23 mouse cellular contexts compared by ENCODE assay signal in genomic region chr5:105857486-105857885, GRCm38 (mm10). TPM values are rescaled to one million over a fixed set of nuclear protein-coding genes. Genes with fewer than 3 reads are reported as not detected.
DNase-seq lines count a peak whose midpoint lies in the region; ATAC-seq and TF ChIP-seq lines count a peak whose summit lies in the region.
"Had no signal": no experiment of that assay in that cellular context is flagged by ENCODE, and none has a peak within 500 bp of the region (broad histone marks: within the 10 kb centered on the region; RNA-seq: fewer than 3 reads in every experiment).

No protein-coding gene starts in this region.

- 76% methylated on average over 5 of the region's 5 CpGs for WGBS in kidney, adult 2 months
- WGBS in embryonic facial prominence, embryonic 12.5 days, result 67% methylated on average over 5 of the region's 5 CpGs
- 59% methylated on average over 5 of the region's 5 CpGs for WGBS in embryonic facial prominence, embryonic 15.5 days
- 46% methylated on average over 5 of the region's 5 CpGs for WGBS in stomach, embryonic 14.5 days

- H3K36me3 ChIP-seq in kidney, adult 2 months (ENCODE audit: control insufficient read depth, insufficient read depth, low read length), result no peaks in the 10 kb centered on the region
- no peaks in the 10 kb centered on the region for H3K36me3 ChIP-seq in embryonic facial prominence, embryonic 12.5 days
- no peaks in the 10 kb centered on the region for H3K36me3 ChIP-seq in embryonic facial prominence, embryonic 15.5 days
- no peaks in the 10 kb centered on the region for H3K36me3 ChIP-seq in stomach, embryonic 14.5 days (ENCODE audit: control insufficient read depth, insufficient read depth, low read length)
- H3K36me3 ChIP-seq: liver, embryonic 13.5 days; neural tube, embryonic 13.5 days had no signal

- peak; percentile 36 for DNase-seq in kidney, adult 2 months
- no peak for DNase-seq in kidney, postnatal 10 days
- no peak for DNase-seq in spleen, postnatal 36 days (ENCODE audit: low spot score in 2 of 2)
- DNase-seq in urinary bladder, postnatal 14 days (ENCODE audit: low spot score), result no peak
- no peak for DNase-seq in cerebellum, adult 9-11 months
- DNase-seq: adrenal gland, postnatal 25 days; cerebellum, adult 8-10 months; gastrocnemius, postnatal 14 days; heart, adult 18-20 months; left cerebral cortex, postnatal 4 days; liver, embryonic 13.5 days; lung, adult 2 months; lung, postnatal 14 days; midbrain, embryonic 14.5 days; thymus, postnatal 14 days had no signal

- no peak for TF ChIP-seq CTCF in kidney, adult 2 months (conservative IDR thresholded peaks at IDR 0.05; ENCODE audit: insufficient read depth, insufficient read length, low read depth, low read length)

- no peaks in the 10 kb centered on the region for H3K4me1 ChIP-seq in kidney, adult 2 months (ENCODE audit: control insufficient read depth, insufficient read depth, low read length)
- H3K4me1 ChIP-seq in embryonic facial prominence, embryonic 12.5 days, result peaks cover 28% of the 10 kb centered on the region
- H3K4me1 ChIP-seq in embryonic facial prominence, embryonic 15.5 days, result peaks cover 25% of the 10 kb centered on the region
- H3K4me1 ChIP-seq in stomach, embryonic 14.5 days (ENCODE audit: control insufficient read depth, insufficient read depth, low read length), result peaks cover 24% of the 10 kb centered on the region; the same call in 1 of the 2 replicates
- H3K4me1 ChIP-seq: neural tube, embryonic 13.5 days had no signal

- no peaks in the 10 kb centered on the region for H3K9me3 ChIP-seq in embryonic facial prominence, embryonic 12.5 days
- no peaks in the 10 kb centered on the region for H3K9me3 ChIP-seq in embryonic facial prominence, embryonic 15.5 days (replicated peaks)
- no peaks in the 10 kb centered on the region for H3K9me3 ChIP-seq in stomach, embryonic 14.5 days (ENCODE audit: control insufficient read depth, low read depth, low read length)
- H3K9me3 ChIP-seq: liver, embryonic 13.5 days; neural tube, embryonic 13.5 days had no signal

- no peak overlapping the region for H3K9ac ChIP-seq in embryonic facial prominence, embryonic 12.5 days
- H3K9ac ChIP-seq in embryonic facial prominence, embryonic 15.5 days, result no peak overlapping the region
- no peak overlapping the region for H3K9ac ChIP-seq in stomach, embryonic 14.5 days (replicated peaks; ENCODE audit: low read depth, low read length)
- H3K9ac ChIP-seq: hindbrain, embryonic 14.5 days; liver, embryonic 13.5 days; neural tube, embryonic 13.5 days had no signal

- H3K27ac ChIP-seq in kidney, adult 2 months (ENCODE audit: insufficient read depth, low read depth, low read length), result no peak overlapping the region
- peak overlapping the region; percentile 73 for H3K27ac ChIP-seq in embryonic facial prominence, embryonic 12.5 days
- peak overlapping the region; percentile 67 for H3K27ac ChIP-seq in embryonic facial prominence, embryonic 15.5 days (replicated peaks)
- peak overlapping the region; percentile 61; the same call in 1 of the 2 replicates for H3K27ac ChIP-seq in stomach, embryonic 14.5 days (ENCODE audit: low read length)
- H3K27ac ChIP-seq: hindbrain, embryonic 14.5 days; left cerebral cortex, adult 2 months; liver, embryonic 13.5 days; neural tube, embryonic 13.5 days had no signal

- ATAC-seq in embryonic facial prominence, embryonic 12.5 days (ENCODE audit: insufficient number of reproducible peaks, insufficient read depth, low FRiP score, low TSS enrichment), result no peak
- no peak for ATAC-seq in embryonic facial prominence, embryonic 15.5 days (ENCODE audit: insufficient number of reproducible peaks, low FRiP score, low TSS enrichment, low read depth)
- no peak for ATAC-seq in stomach, embryonic 14.5 days (ENCODE audit: insufficient number of reproducible peaks, insufficient read depth, low FRiP score, low read depth)
- ATAC-seq: forebrain, embryonic 16.5 days; inflammation-experienced regulatory T-cells, adult 6 months had no signal

- H3K4me3 ChIP-seq in kidney, adult 2 months (ENCODE audit: insufficient read depth, low read depth, low read length), result no peak overlapping the region
- no peak overlapping the region for H3K4me3 ChIP-seq in embryonic facial prominence, embryonic 12.5 days
- H3K4me3 ChIP-seq in embryonic facial prominence, embryonic 15.5 days (replicated peaks), result no peak overlapping the region
- no peak overlapping the region for H3K4me3 ChIP-seq in stomach, embryonic 14.5 days (ENCODE audit: low read depth, low read length)
- H3K4me3 ChIP-seq: left cerebral cortex, adult 2 months; liver, embryonic 13.5 days; neural tube, embryonic 13.5 days had no signal

- no peak for TF ChIP-seq POLR2A in kidney, adult 2 months (IDR thresholded peaks at IDR 0.05; ENCODE audit: low read depth, low read length)

- H3K27me3 ChIP-seq in kidney, adult 2 months (replicated peaks; ENCODE audit: control insufficient read depth, insufficient read depth, low read length), result no peaks in the 10 kb centered on the region
- no peaks in the 10 kb centered on the region for H3K27me3 ChIP-seq in embryonic facial prominence, embryonic 12.5 days
- no peaks in the 10 kb centered on the region for H3K27me3 ChIP-seq in embryonic facial prominence, embryonic 15.5 days
- no peaks in the 10 kb centered on the region for H3K27me3 ChIP-seq in stomach, embryonic 14.5 days (ENCODE audit: control insufficient read depth, insufficient read depth, low read length)
- H3K27me3 ChIP-seq: liver, embryonic 13.5 days; neural tube, embryonic 13.5 days had no signal

- no peak overlapping the region for H3K4me2 ChIP-seq in embryonic facial prominence, embryonic 12.5 days (replicated peaks)
- no peak overlapping the region for H3K4me2 ChIP-seq in embryonic facial prominence, embryonic 15.5 days (replicated peaks)
- no peak overlapping the region for H3K4me2 ChIP-seq in stomach, embryonic 14.5 days (replicated peaks; ENCODE audit: low read depth, low read length)
- H3K4me2 ChIP-seq: hindbrain, embryonic 14.5 days; liver, embryonic 13.5 days; neural tube, embryonic 13.5 days had no signal

RNA-seq across cellular contexts. Expression of gene Zfp326, which starts 18.9 kb away (rescaled TPM):
- 6.4 and 7.5 TPM in 2 replicates for polyA plus RNA-seq in kidney, adult 2 months (2012; rRNA removed)
- 64.1 and 67.5 TPM in 2 replicates for polyA plus RNA-seq in embryonic facial prominence, embryonic 12.5 days (2016; fragmentation: Nextera tagmentation; extraction: Ambion mirVana)
- polyA plus RNA-seq in embryonic facial prominence, embryonic 15.5 days (2015; fragmentation: Nextera tagmentation; extraction: Ambion mirVana), result 34.9 and 41.2 TPM in 2 replicates
- 53.4 and 53.8 TPM in 2 replicates for polyA plus RNA-seq in stomach, embryonic 14.5 days (2014; fragmentation: Nextera tagmentation; extraction: Ambion mirVana)
